Mouse (Mus musculus): ENCODE data around the gene Dkk2.
"Not testable (repeated sequence)": the region's sequence is repeated elsewhere in the genome, so short reads cannot be mapped to it uniquely, and the experiment has no call there.

Gene Dkk2

DNA sequence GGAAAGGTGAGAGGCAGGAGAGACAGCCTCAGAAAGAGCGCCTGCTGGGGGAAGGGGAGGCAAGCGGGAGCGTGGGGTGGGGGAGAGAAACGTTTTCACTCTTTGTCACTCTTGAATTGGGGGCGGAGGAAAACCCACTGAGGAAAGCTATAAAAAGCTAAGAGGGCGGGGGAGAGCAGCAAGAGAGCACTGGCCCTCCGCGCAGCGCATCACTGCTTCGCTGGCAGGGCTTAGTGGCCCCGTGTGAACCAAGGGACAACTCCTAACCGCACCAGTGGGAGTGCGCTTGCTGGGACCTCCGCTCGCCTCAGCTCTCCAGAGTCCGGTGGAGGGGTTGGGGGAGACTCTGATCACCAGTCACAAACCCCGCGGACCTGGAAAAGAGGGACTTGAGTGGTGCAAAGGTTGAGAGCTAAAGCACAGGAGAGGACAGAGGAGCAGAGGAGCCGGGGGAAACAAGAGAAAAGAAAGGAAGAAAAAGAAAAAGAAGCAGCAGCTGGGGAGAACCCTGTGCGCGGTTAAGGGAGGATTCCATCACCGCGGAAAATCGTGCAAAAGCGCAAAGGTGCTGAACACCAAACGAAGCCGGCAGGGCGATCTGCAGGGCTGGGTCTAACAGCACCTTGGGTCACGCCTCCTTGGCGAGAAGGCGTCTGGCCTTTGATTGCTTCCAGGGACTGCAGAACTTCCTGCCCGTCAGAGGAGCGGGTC, at the start of gene Dkk2:
Gene Dkk2, plus strand, starts transcription at position 181 of the 711 bp plus-strand sequence.
- DNase-seq, result no peak

DNA sequence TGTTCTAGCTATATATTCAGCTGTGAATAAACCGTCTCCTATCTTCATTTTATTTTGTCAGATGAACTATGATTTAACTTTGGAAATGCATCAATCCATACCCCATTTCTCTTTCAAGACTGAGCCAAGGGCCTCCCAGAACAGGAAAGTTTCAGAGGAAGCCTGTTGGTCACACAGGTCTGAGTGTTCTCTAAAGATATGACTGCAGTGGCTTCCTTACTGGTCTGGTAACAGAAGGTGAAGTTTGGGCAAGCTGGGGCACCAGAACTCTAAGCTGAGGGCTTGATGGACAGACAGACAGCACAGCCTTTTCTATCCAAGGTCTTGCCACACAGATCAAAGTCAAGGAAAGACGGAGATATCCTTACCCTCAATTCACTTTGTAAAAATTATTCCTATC, 48.4 kb upstream of the Dkk2 start:
- no peak for DNase-seq

DNA sequence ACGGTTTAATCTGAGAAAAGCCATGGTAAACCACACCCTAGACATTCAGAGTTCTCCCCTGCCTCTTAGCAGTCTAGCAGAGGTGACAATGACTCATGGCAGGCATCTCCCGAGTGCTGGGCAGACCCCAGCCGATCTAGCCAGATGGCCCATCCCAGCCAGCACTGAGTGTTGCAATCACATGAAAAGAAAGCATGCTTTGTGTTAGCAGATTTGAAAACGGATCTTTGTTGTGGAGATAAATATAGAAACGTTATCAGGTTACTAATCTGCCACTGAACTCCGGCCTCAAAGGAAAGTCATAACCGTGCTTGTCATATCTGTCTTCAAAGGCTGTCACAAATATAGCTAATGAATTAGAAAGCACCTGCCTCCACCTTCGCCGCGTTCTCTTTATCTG, 47.4 kb upstream of the Dkk2 start:
- DNase-seq, result peak; percentile 12

DNA sequence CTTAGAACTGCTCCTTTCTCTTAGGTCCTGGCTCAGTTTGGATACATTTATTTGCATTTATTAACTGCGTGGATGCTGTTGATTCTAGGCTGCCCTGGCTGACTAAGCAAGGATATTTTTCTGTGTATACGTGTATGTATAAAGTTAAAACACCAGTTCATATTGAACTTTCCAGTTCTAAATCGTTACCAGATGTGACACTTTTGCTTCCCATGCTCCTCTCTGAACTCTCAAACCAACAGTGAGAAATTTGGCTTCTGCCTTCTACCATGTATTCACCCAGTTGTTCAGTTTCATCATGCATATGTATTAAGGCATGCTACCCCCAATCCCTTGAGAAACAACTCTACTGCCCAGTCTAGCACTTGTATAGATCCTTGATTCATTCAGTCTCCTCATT, 45.0 kb upstream of the Dkk2 start:
- no peak for DNase-seq

DNA sequence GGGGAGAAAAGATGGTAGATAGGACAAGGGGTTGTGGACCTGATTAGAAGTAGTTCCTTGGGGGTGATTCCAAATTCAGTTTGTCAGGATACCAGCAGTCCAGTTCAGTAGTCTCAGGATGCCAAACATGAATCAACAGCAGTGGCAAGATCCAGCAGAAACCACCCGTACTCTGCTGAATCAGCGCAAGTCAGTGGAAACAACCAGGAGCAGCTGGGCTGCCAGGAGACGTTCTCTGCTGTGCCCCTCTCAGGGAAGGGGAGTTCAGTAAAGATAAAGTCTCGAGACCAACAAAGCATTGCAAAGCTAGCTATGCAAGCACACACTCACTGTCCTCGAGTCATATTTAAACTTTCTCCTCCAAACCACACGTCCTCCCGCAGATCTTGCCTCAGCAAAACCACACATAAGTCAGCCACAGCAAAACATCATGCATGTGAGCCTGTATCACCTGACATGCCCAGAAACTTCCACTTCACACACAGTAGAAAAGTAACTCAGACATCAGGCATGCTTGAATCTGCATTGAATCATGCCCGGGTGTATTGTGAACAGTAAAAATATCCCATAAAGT, 34.1 kb upstream of the Dkk2 start:
- no peak for DNase-seq

DNA sequence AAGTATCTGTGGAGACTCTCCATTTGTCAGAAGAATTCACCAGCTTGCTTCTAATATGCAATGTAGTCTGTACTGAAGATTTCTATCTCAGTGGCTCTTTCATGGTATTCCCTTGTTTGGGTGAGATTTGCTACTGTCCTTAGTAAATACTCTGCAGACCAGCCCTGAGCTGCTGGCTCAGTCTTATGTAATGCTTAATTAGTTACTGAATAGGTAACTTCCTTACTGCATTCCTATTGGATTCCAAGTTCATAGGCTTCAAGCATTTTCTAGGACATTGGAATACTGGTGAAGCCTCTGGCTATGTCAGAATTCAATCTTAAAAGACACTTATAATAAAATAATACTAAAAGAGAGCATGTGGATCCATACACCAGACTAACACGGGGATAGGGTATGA, 22.3 kb upstream of the Dkk2 start:
- not testable (repeated sequence) for DNase-seq

DNA sequence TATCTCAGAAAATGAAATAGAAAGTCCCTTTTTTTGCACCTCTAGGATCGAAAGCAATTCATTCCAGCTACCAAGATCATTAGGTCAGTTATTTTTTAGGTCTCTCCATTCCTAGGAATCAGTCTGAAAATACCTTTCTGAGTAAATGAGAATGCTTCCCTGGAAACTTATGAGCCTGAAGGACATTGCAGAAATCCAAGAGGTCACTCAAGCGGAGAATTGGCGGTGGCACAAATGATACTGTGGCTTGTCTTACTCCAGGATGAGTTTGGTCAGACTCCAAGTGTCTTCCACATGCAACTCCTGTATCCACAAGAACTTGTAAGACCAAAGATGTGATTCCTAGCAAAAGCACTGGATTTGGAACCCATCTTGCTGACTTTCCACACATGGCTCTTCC, 21.7 kb upstream of the Dkk2 start:
- no peak for DNase-seq

DNA sequence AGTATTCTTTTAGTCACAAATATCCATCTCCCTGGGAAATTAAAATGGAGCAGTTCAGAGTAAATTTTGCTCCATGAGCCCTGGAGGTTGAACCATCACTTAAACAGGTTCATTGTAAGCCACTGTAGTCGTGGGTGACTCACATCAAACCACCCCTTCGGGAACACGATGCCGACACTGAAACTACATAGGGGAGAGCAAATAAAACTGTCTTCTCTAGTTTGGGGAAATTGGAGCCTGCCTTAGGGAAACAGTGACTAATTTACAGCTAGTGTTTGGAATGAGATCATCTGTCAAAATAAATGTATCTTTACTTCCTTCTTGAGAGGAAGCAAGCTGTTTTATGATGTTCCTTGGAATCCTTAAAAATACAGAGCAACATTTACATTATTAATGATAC, 21.1 kb upstream of the Dkk2 start:
- no peak for DNase-seq

DNA sequence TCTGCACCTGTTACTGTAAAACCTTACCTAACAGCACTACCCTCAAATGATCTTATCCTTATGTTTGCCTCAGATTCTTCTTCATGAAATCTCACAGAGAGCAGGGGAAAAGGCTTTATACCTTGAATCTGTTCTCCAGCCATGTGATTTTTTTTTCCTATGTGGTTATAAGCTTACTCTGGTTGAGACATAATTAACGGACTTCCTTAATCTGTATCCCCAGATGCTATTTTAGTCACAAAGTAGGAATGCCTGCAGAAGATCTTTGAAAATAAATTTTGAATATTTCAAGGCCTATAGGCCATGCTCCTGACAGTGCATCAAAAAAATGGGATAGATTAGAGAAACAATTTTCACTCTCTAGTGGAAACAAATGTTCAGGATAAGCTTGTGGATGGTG, 20.2 kb upstream of the Dkk2 start:
- no peak for DNase-seq

DNA sequence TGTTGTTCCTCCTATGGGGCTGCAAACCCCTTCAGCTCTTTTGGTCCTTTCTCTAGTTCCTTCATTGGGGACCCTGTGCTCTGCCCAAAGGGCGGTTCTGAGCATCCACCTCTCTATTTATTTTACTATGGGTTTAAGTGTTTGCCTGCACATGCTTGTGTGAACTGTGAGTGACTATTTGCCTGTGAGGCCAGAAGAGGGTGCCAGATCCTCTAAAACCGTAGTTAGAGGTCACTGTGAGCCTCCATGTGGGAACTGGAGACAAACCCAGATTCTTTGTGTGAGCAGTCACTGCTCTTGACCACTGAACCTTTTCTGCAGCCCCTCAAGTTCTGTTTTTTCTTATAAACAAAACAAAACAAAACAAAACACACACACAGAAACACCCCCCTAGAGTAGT, 14.1 kb upstream of the Dkk2 start:
- DNase-seq, result no peak

DNA sequence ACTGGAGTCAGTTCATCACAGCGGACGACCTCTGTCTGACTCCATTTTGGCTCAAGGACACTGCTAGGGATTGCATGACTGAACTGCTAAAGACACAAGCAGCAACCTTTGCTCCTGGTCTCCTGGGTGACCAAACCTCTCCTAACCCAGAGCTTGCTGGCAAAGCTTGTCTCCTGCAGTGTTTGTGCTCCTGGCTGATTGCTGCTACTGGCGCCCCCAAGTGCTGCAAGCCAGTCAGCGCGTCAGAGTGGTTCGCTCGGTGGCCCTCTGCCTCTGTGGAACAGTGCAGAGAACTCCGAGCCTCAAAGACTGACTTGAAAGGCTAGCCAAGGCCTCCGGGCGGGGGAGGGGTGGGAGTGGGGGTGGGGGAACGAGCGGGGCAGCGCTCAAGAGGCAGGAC, 1.1 kb upstream of the Dkk2 start:
- DNase-seq, result peak; percentile 65

DNA sequence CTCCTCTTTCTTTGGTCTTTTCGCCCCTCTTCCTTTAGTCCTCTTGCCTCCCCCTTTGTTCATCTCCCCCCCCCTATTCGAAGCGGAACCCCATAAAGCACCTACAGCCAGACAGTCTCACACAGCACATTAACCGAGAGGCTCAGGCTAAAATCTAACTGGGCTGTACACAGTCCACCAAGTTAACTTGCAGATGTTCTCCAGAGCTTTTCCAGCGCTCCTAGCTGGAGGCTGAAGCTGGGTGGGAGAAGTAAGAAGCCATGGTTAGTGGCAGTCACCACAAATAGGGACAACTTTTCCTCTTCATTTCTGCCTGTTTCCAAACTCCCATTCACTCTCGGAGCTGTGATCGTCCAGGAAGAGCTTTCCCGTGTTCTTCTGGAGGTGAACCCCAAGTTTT, 412 bp upstream of the Dkk2 start:
- DNase-seq, result no peak

DNA sequence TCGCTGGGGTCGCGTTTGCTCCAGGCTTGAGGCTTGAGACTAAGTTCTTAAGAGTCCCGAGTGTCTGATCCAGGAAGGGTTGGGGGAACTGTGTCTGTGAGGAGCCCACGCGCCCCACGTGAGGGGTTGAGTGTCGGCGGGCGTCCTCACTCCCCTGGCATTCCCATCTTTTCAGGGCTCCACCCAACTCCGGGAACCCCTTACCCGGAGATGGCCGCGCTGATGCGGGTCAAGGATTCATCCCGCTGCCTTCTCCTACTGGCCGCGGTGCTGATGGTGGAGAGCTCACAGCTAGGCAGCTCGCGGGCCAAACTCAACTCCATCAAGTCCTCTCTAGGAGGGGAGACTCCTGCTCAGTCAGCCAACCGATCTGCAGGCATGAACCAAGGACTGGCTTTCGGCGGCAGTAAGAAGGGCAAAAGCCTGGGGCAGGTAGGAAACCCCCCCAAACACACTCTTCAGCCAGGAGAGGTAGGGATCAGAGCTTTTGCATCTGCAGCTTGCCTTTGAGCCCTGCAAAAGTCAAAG, 795 bp downstream of the Dkk2 start:
- no peak for DNase-seq

DNA sequence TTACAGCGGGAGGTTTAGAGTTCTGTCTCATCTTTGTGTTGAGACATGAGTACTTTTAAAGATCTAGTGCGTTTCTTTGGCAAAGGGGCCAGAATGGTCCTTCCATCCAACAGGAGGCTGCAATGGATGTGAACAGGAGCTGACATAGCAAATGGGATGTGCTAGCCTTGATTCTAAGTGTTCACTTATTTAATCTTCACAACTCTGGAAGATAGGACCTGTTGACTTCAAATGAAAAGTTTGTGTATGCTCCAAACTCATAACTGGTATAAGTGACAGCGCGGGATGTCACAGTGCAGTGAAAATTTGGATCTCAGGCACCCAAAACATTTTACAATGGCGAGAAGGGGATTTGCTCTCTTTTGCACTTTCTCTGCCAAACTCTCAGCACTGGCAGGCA, 1.4 kb downstream of the Dkk2 start:
- DNase-seq, result no peak

DNA sequence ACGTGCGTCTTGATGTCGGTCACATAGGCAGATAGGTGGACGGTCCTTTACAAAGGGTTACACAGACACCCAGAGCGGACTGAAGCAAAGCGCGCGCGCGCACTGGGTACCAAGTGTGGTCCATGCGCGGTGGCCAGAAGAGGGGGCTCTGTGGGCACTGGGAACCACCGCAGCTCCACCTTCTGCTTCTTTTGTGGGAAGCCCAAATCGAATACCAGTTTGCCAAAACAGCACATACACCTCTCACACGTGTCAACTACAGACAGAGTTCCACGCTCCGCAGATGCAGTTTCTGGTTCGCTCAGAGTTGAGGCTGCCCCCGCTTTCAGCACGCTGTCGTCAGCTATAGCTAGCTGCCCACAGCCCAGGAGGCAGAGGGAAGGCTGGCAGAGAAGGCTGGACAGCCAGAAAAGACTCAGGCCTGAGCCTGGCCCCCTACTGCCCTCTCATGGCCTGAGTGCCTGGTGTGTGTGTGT, 2.0 kb downstream of the Dkk2 start:
- DNase-seq, result peak; percentile 30

DNA sequence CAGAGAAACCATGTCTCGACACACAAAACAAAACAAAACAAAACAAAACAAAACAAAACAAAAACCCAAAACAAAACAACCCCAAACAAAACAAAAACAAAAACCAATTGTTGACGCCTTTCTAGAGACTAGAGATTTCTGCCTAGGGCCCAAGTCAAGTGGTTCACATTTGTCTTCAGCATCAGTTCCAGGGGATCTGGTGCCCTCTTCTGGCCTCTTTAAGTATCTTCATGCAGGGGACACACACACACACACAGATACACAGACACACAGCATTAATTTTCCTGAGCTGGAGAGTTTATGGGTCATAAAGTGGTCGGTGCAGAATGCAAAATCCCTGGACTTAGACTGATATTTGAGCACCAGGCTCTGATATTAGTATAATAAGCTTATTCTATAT, 7.9 kb downstream of the Dkk2 start:
- no peak for DNase-seq

DNA sequence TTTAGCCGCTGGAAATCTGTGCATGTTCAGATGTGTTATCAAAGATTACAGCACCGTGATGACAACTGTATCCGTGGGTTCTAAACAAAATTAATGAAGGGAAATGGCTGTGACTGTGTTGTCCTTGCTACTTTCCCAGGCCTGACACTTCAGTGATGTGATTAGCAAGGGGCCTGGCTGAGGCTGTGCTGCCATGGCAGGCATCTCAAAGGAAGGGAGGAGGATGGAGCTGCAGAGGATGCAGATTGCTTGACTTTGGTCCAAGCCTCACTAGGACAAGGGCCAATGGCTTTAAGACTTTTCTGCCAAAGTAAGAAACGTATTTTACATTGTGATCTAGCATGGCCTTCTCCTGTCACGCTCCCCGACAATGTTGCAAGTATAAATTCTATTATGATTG, 11.2 kb downstream of the Dkk2 start:
- DNase-seq, result no peak

DNA sequence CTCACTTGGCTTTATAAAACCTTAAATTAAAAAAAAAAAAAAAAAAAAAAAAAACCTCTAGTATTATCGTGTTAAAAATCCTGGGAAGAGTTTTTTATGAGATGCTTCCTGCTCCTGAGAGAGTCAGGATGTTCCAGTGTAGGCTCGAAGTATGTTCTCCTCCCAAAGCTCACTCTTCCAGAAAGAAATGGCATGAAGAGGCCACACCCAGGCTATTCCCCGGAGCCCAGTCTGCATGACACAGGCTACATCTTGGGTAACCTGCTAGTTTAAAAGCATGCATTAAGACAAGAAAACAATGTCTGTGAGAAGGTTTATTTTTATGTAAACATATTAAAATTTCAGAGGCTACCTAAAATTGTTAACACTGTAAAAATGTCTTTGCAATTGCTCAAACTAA, 15.7 kb downstream of the Dkk2 start:
- no peak for DNase-seq

DNA sequence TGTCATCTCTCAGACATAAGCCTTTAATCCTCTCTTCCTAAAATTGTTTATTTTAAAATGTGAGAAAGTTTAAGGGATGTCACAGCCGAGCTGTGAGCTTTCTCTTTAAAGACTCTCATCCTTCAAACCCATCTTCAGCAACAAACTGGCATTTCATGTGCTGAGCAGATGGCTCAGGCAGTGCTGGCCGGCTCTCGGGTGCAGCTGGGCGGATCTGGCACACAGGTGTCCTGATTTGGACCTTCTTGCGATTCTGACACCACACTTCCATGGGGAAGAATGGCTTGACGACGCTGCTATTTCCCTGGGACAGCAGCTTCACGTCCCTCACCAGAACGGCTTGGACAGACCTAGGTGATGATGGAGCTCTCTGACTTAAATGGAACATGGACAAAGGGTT, 17.9 kb downstream of the Dkk2 start:
- peak; percentile 32 for DNase-seq

DNA sequence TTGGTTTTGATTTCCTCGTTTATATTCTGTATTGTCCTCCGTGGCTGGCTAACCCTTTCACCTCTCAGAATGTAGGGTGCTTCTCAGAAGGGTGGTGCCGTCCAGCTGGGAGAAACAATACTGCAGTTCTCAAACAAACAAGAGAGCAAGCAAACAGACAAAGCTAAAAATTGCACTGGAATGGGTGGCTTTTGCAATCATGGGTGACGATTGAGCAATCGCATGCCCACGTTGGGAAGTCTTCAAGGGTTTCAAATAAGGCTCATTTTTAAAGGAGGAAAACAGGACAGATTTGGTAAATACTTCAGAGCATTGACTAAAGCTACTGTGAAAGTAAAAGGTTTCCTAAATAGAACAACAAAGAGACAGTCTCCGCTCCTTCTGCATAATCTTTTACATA, 18.4 kb downstream of the Dkk2 start:
- DNase-seq, result peak; percentile 34

DNA sequence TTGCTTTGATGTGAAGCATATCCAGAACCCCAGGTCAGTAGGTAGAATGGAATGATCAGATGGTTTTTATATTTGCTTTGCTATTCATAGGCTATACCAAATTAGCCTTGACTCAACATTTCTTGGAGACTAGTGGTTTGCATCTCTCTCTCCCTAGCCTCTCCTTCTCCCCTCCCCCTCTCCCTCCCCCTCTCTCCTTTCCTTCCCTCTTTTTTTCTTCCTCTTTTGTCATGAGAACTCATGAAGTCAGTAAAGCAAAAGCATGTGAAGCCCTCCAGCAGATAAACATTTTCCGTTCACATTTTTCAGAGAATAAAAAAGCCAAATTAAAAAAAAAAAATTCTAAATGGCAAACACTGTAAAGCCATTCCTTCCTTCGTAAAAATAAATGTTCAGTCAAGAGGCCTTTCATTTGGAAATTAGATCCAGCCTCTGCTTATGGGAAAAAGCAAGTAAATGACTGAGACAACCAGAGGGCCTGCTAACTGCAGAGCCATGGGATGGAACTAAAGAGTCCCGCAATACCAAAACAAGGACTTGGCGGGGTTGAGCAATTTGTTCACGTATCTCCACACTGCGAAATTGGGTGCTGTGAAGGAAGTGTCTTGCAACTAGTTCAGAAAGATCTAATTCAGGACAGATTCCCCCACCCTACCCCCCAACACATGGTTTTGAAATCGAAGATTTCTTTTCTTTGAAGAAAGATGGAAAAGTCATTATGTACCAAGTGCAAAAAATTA, 30.9 kb downstream of the Dkk2 start:
- DNase-seq, result peak; percentile 15

DNA sequence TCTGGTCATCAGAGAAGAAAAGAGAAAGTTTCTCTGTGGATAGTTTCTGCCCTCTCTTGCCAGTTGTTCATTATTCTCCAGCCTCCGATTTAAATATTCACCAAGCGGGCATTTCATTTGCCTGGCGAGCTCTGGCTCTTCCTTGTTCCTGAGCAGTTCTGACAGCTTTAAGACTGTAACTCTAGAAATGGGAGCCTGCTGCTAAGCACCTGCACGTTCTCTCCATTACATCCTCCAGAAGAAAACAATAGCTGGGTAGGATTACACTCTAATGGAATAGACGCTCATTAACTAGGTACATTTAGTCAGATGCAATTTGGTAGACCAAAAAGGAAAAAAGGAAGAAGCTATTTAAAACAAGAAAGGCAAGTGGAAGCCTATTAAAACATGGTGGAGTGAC, 36.3 kb downstream of the Dkk2 start:
- DNase-seq, result no peak

DNA sequence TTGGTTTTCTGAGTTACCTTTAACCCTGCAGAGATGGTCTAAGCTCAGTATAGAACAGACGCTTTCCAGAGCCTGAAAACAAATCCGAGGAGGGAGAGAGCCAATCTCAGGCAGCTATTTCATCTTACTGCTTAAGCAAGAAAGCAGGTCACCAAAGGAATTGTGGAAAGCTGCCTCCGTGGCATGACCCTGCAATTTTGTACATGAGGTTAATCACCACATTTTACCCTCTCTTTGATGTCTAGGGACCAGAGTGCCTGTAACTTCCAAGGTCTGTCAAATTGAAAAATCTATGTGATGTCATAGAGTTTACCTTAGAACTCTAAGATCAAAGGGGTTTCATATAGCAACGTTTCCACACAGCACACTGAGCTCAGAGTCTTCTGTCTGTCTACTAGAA, 37.5 kb downstream of the Dkk2 start:
- DNase-seq, result no peak

DNA sequence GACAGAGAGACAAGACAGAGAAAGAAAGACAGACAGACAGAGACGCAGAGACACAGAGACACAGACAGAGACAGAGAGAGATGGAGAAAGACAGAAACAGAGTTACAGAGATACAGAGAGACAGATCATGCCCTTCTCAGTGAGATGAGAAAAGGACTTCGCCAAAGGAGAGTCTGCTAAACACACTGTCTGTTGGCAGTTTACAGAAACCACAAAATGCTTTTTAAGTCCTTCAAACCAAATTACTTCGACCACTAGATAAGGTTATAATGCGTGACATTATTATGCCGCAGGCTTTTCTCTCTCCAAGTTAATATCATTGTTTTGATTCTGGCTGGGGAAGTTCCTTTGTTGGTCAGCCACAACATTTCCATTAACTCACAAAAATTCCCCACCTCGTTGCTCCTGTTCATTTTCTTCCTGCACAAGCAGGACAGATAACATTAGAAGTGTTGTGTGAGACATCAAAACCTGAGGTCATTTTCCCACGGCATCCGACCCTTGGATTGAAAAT, 40.2 kb downstream of the Dkk2 start:
- no peak for DNase-seq
